Mouse (Mus musculus) embryo, embryonic 11.5 days (tissue): ENCODE data around the gene Gm7697.
"Not testable (repeated sequence)": the region's sequence is repeated elsewhere in the genome, so short reads cannot be mapped to it uniquely, and the experiment has no call there.

Experiments used
- DNase-seq: peaks from one replicate; pipeline ENCODE4 v3.0.0-alpha.2; 2012; ENCODE audit warnings: low read depth, low spot score

Gene Gm7697

DNA sequence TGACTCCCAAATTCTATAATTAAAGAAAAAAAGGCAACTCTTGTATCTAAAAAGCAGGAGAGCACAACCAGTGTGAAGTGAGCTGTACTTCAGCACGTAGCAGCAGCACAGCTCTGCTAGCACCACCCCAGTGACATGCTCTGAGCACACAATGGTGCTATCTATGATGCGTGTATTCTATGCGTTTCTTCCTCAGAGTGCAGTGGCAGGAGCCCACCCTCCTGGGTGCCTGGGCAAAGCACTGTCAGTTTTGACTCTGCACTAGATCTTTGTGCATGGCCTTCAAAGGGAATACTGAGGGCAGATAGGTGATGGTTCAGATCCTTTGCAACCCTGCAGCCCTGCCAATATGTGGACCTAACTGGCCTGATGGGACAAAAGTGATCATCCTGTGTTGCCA, at the start of gene Gm7697:
Gene Gm7697 (minus strand): TSS at position 101 of the 400 bp plus-strand sequence.
- not testable (repeated sequence) for DNase-seq

DNA sequence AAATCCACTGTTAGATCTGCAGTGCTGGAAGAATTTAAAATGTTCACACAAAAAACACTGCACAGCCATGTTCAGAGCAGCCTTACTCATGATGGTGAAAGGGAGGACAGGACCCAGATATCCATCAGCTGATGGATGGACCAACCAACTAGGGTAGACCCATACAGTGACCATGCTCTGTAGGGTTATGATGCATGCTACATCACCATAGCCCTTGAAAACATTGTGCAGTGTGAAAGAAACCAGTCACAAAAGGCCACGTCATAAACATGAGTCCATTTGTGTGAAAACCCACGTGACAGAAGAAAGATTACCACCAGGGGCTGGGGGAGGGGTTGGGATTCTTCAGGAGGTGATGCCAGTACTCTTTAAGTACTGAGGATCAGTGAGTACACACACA, 28.5 kb upstream of the Gm7697 start:
- not testable (repeated sequence) for DNase-seq

DNA sequence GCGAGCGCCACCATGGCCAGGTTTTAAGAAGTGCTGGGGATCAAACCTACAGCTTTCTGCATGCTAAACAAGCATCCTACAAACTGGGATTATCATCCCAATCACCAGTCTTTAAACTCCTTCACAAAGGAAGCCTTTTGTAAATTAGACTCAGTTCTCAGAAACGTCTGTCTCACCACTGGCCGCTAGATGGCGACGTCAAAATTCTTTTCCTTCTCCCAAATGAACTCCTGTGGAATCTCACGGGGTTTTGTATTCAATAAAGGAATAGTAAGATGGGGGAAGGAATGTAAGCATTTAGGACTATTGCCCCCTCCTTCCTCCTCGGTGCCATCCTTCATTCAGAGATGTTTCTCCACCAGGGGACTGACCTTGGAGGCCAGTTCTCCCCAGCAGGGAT, 26.8 kb upstream of the Gm7697 start:
- DNase-seq: peak; percentile 34

DNA sequence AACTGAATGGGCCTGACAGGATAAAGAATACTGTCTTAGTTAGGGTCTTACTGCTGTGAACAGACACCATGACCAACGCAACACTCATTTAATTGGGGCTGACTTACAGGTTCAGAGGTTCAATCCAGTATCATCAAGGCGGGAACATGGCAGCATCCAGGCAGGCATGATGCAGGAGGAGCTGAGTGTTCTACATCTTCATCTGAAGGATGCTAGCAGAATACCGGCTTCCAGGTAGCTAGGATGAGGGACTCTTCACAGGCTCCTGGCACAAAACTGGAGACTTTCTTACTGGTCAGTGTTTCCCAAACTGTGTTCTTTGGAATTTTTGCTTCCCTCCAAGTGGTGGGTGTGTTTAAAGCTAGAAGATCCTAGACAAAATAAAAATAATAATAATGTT, 25.3 kb upstream of the Gm7697 start:
- DNase-seq: not testable (repeated sequence)

DNA sequence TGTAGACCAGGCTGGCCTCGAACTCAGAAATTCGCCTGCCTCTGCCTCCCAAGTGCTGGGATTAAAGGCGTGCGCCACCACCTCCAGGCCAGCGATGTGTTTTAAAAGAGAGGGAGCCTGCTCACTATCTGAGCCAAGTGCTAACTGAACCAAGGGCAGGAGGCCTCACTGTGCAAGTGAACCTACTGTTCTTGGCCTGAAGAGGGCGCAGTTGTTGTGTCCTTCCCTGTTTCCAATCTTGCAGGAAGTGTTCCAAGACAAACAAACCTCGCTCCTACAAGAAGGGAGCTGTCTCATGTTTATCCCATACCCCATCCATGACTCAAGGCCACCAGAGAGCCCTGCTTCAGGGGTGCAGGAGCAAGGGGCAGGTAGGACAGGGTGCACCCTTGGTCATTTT, 24.4 kb upstream of the Gm7697 start:
- DNase-seq: not testable (repeated sequence)

DNA sequence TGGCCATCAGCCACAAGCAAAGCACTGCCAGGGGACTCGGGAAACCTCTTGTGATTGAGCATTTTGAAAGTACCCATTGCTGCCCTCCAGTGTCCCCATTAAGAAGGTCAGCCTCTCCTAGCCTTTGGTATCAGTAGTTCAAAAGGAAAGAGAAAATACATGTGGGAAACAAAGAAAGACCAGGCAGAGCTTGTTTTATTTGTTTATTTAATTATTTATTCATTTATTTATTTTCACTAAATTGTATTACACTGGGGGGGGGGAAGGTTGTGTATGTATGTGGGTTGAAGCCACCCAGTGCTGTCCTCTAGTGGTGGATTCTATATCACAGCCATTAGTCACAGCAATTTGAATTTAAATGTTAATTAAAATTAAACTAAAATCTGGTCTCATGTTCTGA, 22.2 kb upstream of the Gm7697 start:
- DNase-seq: not testable (repeated sequence)

DNA sequence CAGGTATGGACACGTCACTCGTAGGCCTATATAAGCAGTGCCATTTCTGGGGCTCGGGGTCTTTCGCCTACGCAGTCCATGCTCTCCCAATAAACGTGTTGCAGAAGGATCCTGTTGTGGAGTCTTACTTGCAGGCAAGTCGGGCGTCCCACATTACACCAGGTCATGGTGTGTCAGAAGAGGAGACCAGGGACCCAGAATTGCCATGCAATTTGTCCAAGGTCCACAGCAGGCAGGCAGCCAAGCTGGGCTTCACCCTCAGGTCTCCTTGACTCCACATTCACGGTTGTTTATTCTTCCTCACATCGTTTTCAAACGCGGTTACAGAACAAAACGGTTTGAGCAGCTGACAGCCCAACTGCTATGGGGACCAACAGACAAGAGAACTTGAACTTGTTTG, 21.7 kb upstream of the Gm7697 start:
- DNase-seq: not testable (repeated sequence)

DNA sequence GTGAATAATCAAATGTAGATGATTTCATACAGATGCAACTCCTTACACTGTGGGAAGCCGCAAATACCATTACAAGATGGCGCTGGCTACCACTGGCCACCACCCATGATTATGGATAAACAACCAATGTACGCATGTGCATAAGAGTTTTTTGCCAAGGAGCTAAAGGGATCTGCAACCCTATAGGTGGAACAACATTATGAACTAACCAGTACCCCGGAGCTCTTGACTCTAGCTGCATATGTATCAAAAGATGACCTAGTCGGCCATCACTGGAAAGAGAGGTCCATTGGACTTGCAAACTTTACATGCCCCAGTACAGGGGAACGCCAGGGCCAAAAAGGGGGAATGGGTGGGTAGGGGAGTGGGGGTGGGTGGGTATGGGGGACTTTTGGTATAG, 21.2 kb upstream of the Gm7697 start:
- DNase-seq: not testable (repeated sequence)

DNA sequence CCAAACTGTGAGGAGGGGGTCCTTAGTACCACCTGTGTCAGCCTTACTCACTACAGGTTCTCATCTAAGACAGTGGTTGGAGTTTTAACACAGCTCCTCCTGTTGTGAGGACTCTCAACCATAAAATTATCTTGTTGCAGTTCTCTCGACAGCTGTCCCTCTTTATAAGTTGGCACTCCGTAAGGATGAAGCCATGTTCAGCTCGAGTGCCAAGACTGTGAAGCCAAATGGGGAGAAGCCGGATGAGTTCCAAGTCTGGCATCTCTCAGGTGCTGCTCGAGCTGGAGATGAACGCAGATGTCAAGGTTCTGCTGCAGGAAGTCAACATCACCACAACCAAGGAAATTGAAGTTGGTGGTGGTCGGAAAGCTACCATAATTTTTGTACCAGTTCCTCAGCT, 18.0 kb upstream of the Gm7697 start:
- DNase-seq: not testable (repeated sequence)

DNA sequence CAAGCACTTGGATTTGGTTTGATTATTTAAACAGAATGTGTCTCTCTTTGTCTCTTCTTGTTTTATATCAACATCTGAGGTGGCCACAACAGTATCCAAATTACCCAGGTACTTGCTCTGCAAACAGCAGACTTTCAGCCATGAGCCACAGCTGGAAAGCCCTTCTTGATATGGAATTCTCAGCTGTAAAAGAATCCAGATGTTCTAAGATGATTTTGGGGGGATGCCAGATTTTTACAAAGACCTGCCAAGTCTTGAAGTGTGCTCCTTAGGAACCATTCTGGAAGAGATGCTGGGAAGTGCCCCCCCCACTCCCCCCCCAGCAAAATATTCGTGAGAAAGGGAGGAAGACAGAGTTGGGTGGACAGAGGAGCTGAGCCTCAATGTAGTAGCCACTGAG, 17.6 kb upstream of the Gm7697 start:
- not testable (repeated sequence) for DNase-seq

DNA sequence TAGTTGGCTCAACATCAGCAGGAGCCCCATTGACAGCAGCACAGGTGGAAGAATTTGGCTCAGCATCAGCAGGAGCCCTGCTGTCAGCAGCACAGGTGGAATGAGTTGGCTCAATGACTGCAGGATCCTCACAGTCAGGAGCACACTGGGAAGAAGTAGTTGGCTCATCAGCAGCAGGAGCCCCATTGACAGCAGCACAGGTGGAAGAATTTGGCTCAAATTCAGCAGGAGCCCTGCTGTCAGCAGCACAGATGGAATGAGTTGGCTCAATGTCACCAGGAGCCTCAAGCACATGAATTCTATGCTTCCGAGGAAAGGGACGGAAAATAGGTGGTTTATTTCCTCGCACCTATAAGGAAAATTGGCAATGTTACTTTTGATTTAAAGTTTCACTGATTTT, 47.8 kb downstream of the Gm7697 start:
- not testable (repeated sequence) for DNase-seq

DNA sequence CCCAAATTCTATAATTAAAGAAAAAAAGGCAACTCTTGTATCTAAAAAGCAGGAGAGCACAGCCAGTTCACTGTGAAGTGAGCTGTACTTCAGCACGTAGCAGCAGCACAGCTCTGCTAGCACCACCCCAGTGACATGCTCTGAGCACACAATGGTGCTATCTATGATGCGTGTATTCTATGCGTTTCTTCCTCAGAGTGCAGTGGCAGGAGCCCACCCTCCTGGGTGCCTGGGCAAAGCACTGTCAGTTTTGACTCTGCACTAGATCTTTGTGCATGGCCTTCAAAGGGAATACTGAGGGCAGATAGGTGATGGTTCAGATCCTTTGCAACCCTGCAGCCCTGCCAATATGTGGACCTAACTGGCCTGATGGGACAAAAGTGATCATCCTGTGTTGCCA, 69.3 kb downstream of the Gm7697 start, which contains the start of gene Gm9495:
Gene Gm9495 (minus strand): TSS at position 101 of the 400 bp plus-strand sequence.
- not testable (repeated sequence) for DNase-seq
